Mouse (Mus musculus) MEL (cell line): ENCODE measurements around the gene Per2. TPM values are rescaled to one million over a fixed set of nuclear protein-coding genes. Genes with fewer than 3 reads are reported as not detected.

Experiments used
- DNase-seq: peaks from one replicate; pipeline ENCODE4 v3.0.0; 2011; ENCODE audit warnings: low read depth, low spot score
- H3K27ac ChIP-seq: 2 replicates; pipeline ENCODE4 v1.5.1; 2012; ENCODE audit warnings: low read depth, mild to moderate bottlenecking, control low read depth, low read length, moderate library complexity; ENCODE audit not compliant: control insufficient read depth
- H3K27me3 ChIP-seq, 2 experiments: fragments of 150-350 bp in 1 of 2; sonication (generic) in 1 of 2; 2 replicates each; pipeline ENCODE4 v1.6.1; 2012; ENCODE audit warnings: low read length in 2 of 2, mild to moderate bottlenecking in 2 of 2, improper control_type of control experiment in 1 of 2, moderate library complexity in 1 of 2; ENCODE audit not compliant: insufficient read depth in 2 of 2, control insufficient read depth in 1 of 2
- H3K36me3 ChIP-seq, 2 experiments: 2 replicates each; pipeline ENCODE4 v1.6.1; 2012 to 2014; ENCODE audit warnings: low read length in 2 of 2, improper control_type of control experiment in 1 of 2, inconsistent platforms in 1 of 2, mild to moderate bottlenecking in 1 of 2; ENCODE audit not compliant: insufficient read depth in 2 of 2, control insufficient read depth in 1 of 2
- H3K4me1 ChIP-seq, 2 experiments: fragments of 150-350 bp in 1 of 2; sonication (generic) in 1 of 2; 2 replicates each; pipeline ENCODE4 v1.6.1; 2012; ENCODE audit warnings: low read length in 2 of 2, improper control_type of control experiment in 1 of 2, mild to moderate bottlenecking in 1 of 2; ENCODE audit not compliant: insufficient read depth in 2 of 2, control insufficient read depth in 1 of 2
- H3K4me3 ChIP-seq, 2 experiments: fragments of 150-350 bp in 1 of 2; sonication (generic) in 1 of 2; 2 replicates each; pipeline ENCODE4 v1.5.1; 2012; ENCODE audit warnings: low read depth in 2 of 2, low read length in 2 of 2, mild to moderate bottlenecking in 2 of 2, moderate library complexity in 2 of 2, control low read depth in 1 of 2, improper control_type of control experiment in 1 of 2; ENCODE audit not compliant: control insufficient read depth in 1 of 2, insufficient read depth in 1 of 2
- H3K79me2 ChIP-seq: 2 replicates; pipeline ENCODE4 v1.6.1; 2012; ENCODE audit warnings: mild to moderate bottlenecking, low read length, moderate library complexity; ENCODE audit not compliant: control insufficient read depth, poor library complexity, insufficient read depth
- H3K9ac ChIP-seq: 2 replicates; pipeline ENCODE4 v1.6.1; 2012; ENCODE audit warnings: low read depth, mild to moderate bottlenecking, control low read depth, low read length, moderate library complexity; ENCODE audit not compliant: control insufficient read depth, poor library complexity, severe bottlenecking
- H3K9me3 ChIP-seq: fragments of 150-350 bp; sonication (generic); replicated peaks from 2 replicates; pipeline ENCODE4 v1.6.1; 2012; ENCODE audit warnings: mild to moderate bottlenecking, low read length, improper control_type of control experiment, moderate library complexity; ENCODE audit not compliant: insufficient read depth
- JUND ChIP-seq: IDR thresholded peaks from 2 replicates; pipeline ENCODE4 v1.6.1; 2011; ENCODE audit warnings: low read depth, mild to moderate bottlenecking, improper control_type of control experiment, low read length
- MAFK ChIP-seq: IDR thresholded peaks from 2 replicates; pipeline ENCODE4 v1.6.1; 2011; ENCODE audit warnings: low read depth, mild to moderate bottlenecking, low read length, improper control_type of control experiment, borderline replicate concordance
- MXI1 ChIP-seq: IDR thresholded peaks from 2 replicates; pipeline ENCODE4 v1.6.1; 2011; ENCODE audit warnings: mild to moderate bottlenecking, low read depth, low read length, improper control_type of control experiment
- MYB ChIP-seq: IDR thresholded peaks from 2 replicates; pipeline ENCODE4 v1.6.1; 2011; ENCODE audit warnings: mild to moderate bottlenecking, low read depth, low read length, improper control_type of control experiment
- NELFE ChIP-seq: IDR thresholded peaks from 2 replicates; pipeline ENCODE4 v1.6.1; 2011; ENCODE audit warnings: low read depth, low read length, improper control_type of control experiment
- NRF1 ChIP-seq: IDR thresholded peaks from 2 replicates; pipeline ENCODE4 v1.6.1; 2014; ENCODE audit warnings: low read depth, mild to moderate bottlenecking, inconsistent platforms, low read length, improper control_type of control experiment, moderate library complexity; ENCODE audit not compliant: poor library complexity, insufficient read depth, severe bottlenecking
- POLR2AphosphoS2 ChIP-seq: IDR thresholded peaks from 2 replicates; pipeline ENCODE4 v1.6.1; 2011; ENCODE audit warnings: low read length, improper control_type of control experiment
- RCOR1 ChIP-seq: IDR thresholded peaks from 2 replicates; pipeline ENCODE4 v1.6.1; 2012; ENCODE audit warnings: low read depth, mild to moderate bottlenecking, inconsistent platforms, low read length, improper control_type of control experiment
- SIN3A ChIP-seq: IDR thresholded peaks from 2 replicates; pipeline ENCODE4 v1.6.1; 2012; ENCODE audit warnings: low read length, improper control_type of control experiment, inconsistent platforms
- SMC3 ChIP-seq: IDR thresholded peaks from 2 replicates; pipeline ENCODE4 v1.6.1; 2011; ENCODE audit warnings: low read depth, low read length, improper control_type of control experiment
- TAL1 ChIP-seq: IDR thresholded peaks from 2 replicates; pipeline ENCODE4 v1.6.1; 2012; ENCODE audit warnings: mild to moderate bottlenecking, inconsistent platforms, low read length, moderate library complexity, mixed read lengths
- USF1 ChIP-seq: IDR thresholded peaks from 2 replicates; pipeline ENCODE4 v1.6.1; 2014; ENCODE audit warnings: low read depth, mild to moderate bottlenecking, inconsistent platforms, low read length, improper control_type of control experiment, moderate library complexity
- USF2 ChIP-seq, 2 experiments: IDR thresholded peaks; 2 replicates each; pipeline ENCODE4 v1.6.1; 2011 to 2012; ENCODE audit warnings: improper control_type of control experiment in 2 of 2, low read length in 2 of 2, borderline replicate concordance in 1 of 2, inconsistent platforms in 1 of 2, low read depth in 1 of 2, mild to moderate bottlenecking in 1 of 2; ENCODE audit not compliant: insufficient read depth in 1 of 2
- ZC3H11A ChIP-seq: IDR thresholded peaks from 2 replicates; pipeline ENCODE4 v1.6.1; 2012; ENCODE audit warnings: low read depth, mild to moderate bottlenecking, inconsistent platforms, low read length, improper control_type of control experiment
- ZKSCAN1 ChIP-seq: IDR thresholded peaks from 2 replicates; pipeline ENCODE4 v1.6.1; 2012; ENCODE audit warnings: low read depth, mild to moderate bottlenecking, inconsistent platforms, low read length, improper control_type of control experiment, moderate library complexity
- ZMIZ1 ChIP-seq: IDR thresholded peaks from 2 replicates; pipeline ENCODE4 v1.6.1; 2012; ENCODE audit warnings: low read depth, mild to moderate bottlenecking, inconsistent platforms, low read length, improper control_type of control experiment, moderate library complexity
- polyA plus RNA-seq, 2 experiments: library from polyadenylated mRNA; stranded (reverse) in 1 of 2; unstranded in 1 of 2; fragments of >175 nt in 1 of 2; fragments of >200 nt in 1 of 2; gene quantifications; 2 replicates each; pipeline versions ENCODE4 v1.2.1 to v1.2.4; 2012; ENCODE audit warnings: low replicate concordance in 2 of 2, low read depth in 1 of 2; ENCODE audit not compliant: insufficient read length in 2 of 2, insufficient read depth in 1 of 2, missing spikeins in 1 of 2
- total RNA-seq: library from RNA; depleted of rRNA; stranded (reverse); fragments of 300-350 nt; gene quantifications from 2 replicates; pipeline ENCODE4 v1.2.3, GENCODE M21; 2012

Per2 gene
- total and polyA plus RNA-seq, 3 experiments, result 4.3 to 8.3 TPM; not detected in 1

DNA sequence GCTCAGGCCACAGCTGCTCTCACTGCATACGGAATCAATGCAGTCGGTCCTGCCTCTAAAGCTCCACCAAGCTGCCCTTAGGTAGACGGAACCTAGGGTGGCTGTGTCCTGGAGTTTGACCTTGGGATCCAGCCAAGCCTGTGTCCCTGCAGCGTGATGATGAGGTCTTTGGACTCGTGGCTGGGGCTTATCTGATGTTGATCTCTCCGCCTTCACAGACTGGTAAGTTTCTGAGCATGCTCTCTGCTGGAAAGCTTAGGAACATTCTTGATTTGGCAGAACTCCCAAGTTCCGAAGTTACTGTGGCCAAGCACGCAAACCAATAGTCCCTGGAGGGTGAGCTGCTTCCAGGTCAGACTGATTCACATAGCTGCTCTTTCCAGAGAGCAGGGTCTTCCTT lies 13.1 kb downstream of the Per2 start:
- no peak overlapping the region for H3K4me3 ChIP-seq
- no peaks in the 10 kb centered on the region for H3K27me3 ChIP-seq

DNA sequence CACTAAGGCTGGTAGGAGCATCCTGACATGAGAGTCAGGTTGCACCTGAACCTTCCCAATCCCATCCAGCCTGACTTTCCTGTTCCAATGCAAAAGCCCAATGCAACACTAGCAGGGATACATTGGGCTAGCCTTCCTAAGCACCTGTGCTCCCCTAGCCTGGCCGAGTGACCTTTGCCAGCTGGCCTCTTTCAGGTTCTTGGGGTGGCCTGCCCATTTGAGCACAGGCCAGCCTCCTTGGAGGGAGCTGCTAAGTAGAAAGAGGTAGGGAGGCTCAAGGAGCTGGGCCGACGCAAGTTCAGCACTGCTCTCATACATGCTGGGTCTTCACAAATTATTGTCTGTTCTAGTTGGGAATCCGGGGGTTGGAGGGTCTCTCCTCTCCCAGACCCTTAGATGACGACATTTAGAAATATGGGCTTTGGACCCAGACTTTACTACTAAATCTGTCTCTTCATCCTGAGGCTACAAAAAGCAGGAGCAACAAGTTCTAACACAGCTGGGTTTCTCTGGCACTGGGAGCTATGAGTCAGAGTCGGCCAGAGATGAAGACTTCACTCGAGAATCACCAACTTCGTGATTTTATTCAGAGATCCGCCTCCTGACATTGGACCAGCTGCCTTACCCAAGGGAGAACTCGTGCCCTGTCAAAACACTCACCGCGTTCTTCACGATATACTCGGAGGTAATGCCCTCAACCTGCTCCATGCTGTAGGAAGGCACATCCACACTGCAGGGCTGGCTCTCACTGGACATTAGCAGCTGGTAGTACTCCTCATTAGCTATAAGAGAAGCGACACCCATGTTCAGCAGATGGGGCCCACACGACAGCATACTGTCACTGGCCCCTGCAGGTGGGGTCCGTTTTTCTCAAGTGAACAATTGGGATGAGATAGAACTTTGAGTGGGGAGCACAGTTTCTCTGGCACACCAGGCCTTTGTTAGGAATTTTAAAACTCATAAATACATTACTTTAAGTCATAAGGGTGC lies 14.0 kb downstream of the Per2 start:
- H3K9me3 ChIP-seq, result no peaks in the 10 kb centered on the region
- H3K27me3 ChIP-seq, result no peaks in the 10 kb centered on the region
- no peak for TF ChIP-seq JUND
- TF ChIP-seq USF2 (IDR thresholded peaks at IDR 0.05; ENCODE audit: borderline replicate concordance in 1 of 2, insufficient read depth in 1 of 2, low read depth in 1 of 2, low read length in 2 of 2), result no peak
- no peak for TF ChIP-seq RCOR1
- no peak for TF ChIP-seq ZKSCAN1
- no peak for TF ChIP-seq NELFE
- no peak for TF ChIP-seq POLR2AphosphoS2
- no peak for TF ChIP-seq MAFK
- TF ChIP-seq MYB, result no peak
- no peak for TF ChIP-seq ZC3H11A
- no peak for TF ChIP-seq SIN3A
- no peak for TF ChIP-seq NRF1
- TF ChIP-seq, all 39 proteins: peak for 0
- Histone ChIP-seq H3K4me1 (peaks cover 0 to 10% of the 10 kb centered on the region in 2 experiments; a peak in 2 of 4 replicates), H3K4me3 (no peak overlapping the region), H3K9ac (no peak overlapping the region), H3K36me3 (peaks cover 5 to 10% of the 10 kb centered on the region in 2 experiments), H3K27ac (no peak overlapping the region), H3K79me2 (no peaks in the 10 kb centered on the region)
- DNase-seq, result no peak

More for the DNA sequence above, 13.1 kb downstream of the Per2 start:
- no peak for DNase-seq
- no peaks in the 10 kb centered on the region for H3K9me3 ChIP-seq
- no peaks in the 10 kb centered on the region for H3K79me2 ChIP-seq
- no peak for TF ChIP-seq ZMIZ1
- no peak for TF ChIP-seq ZC3H11A
- TF ChIP-seq USF1, result no peak
- no peak for TF ChIP-seq USF2 (IDR thresholded peaks at IDR 0.05; ENCODE audit: borderline replicate concordance in 1 of 2, insufficient read depth in 1 of 2, low read depth in 1 of 2, low read length in 2 of 2)
- TF ChIP-seq SIN3A, result no peak
- no peak for TF ChIP-seq POLR2AphosphoS2
- TF ChIP-seq MXI1, result no peak
- no peak for TF ChIP-seq TAL1
- TF ChIP-seq RCOR1, result no peak
- TF ChIP-seq SMC3, result no peak
- H3K4me1 ChIP-seq, result peaks cover 0 to 10% of the 10 kb centered on the region in 2 experiments; a peak in 2 of 4 replicates
- no peak overlapping the region for H3K9ac ChIP-seq
- no peak overlapping the region for H3K27ac ChIP-seq
- H3K36me3 ChIP-seq, result peaks cover 5 to 10% of the 10 kb centered on the region in 2 experiments
